Mouse (Mus musculus) heart, postnatal 0 days (tissue): ENCODE measurements around the gene Camk2d.

Experiments
- CTCF ChIP-seq: IDR thresholded peaks from 2 replicates; pipeline ENCODE4 v1.5.1; 2016; ENCODE audit warnings: antibody characterized with exemption, control low read depth, low read depth
- EP300 ChIP-seq: IDR thresholded peaks from 2 replicates; pipeline ENCODE4 v1.6.1; 2016; ENCODE audit warnings: antibody characterized with exemption, low read depth

GRCm38 (mm10) chr3:126732323-126732722 lies 136.2 kb downstream of the Camk2d start:
- TF ChIP-seq CTCF = no peak
- TF ChIP-seq EP300 = no peak
